Mouse (Mus musculus) liver, adult 2 months (tissue): ENCODE measurements at regions not wholly inside any gene's neighbourhood (a gene's known extent, or its start where the extent isn't known, plus 50 kb on each side); places are given as distances from the start of the nearest gene placed in this dataset.
A peak's percentile ranks its signal among the peaks of the same experiment; 100 is the strongest.

Experiments used
- DNase-seq: peaks from one replicate; pipeline ENCODE4 v3.0.0-alpha.2; 2011; ENCODE audit warnings: low read depth, low spot score; ENCODE audit errors: extremely low read depth
- H3K27ac ChIP-seq: fragments of 200-500 bp; replicated peaks from 2 replicates; pipeline ENCODE4 v1.5.1; 2012; ENCODE audit warnings: low read depth, mild to moderate bottlenecking, control low read depth, inconsistent platforms, low read length; ENCODE audit not compliant: insufficient read depth
- H3K27me3 ChIP-seq: fragments of 200-500 bp; 2 replicates; pipeline ENCODE4 v1.6.1; 2012; ENCODE audit warnings: mild to moderate bottlenecking, moderate library complexity, low read length, inconsistent platforms; ENCODE audit not compliant: control insufficient read depth, insufficient read depth
- H3K36me3 ChIP-seq: fragments of 200-500 bp; 2 replicates; pipeline ENCODE4 v1.6.1; 2012; ENCODE audit warnings: low read length, inconsistent platforms; ENCODE audit not compliant: control insufficient read depth, insufficient read depth
- H3K4me1 ChIP-seq: fragments of 200-500 bp; 2 replicates; pipeline ENCODE4 v1.6.1; 2011; ENCODE audit warnings: low read length; ENCODE audit not compliant: control insufficient read depth, insufficient read depth
- H3K4me3 ChIP-seq: fragments of 200-500 bp; 2 replicates; pipeline ENCODE4 v1.5.1; 2011; ENCODE audit warnings: low read depth, mild to moderate bottlenecking, control low read depth, low read length, moderate library complexity; ENCODE audit not compliant: insufficient read depth
- H3K79me2 ChIP-seq: fragments of 200-500 bp; 2 replicates; pipeline ENCODE4 v1.6.1; 2012; ENCODE audit warnings: inconsistent platforms, mild to moderate bottlenecking, low read length, moderate library complexity; ENCODE audit not compliant: control insufficient read depth, insufficient read depth
- H3K9ac ChIP-seq: fragments of 200-500 bp; 2 replicates; pipeline ENCODE4 v1.6.1; 2012; ENCODE audit warnings: low read depth, mild to moderate bottlenecking, control low read depth, inconsistent platforms, low read length
- CTCF ChIP-seq: fragments of 200-500 bp; IDR thresholded peaks from 2 replicates; pipeline ENCODE4 v1.5.1; 2011; ENCODE audit warnings: low read depth, low read length, control low read depth
- POLR2A ChIP-seq: fragments of 200-500 bp; IDR thresholded peaks from 2 replicates; pipeline ENCODE4 v1.6.1; 2011; ENCODE audit warnings: low read length, control low read depth; ENCODE audit not compliant: insufficient read depth; ENCODE audit errors: extremely low read depth
- WGBS: fragments of 180-500 bp; shearing (Covaris S2); methylation state at CpG from one replicate; pipeline ENCODE4 v1.1.7; 2018; 5-methylcytosine and 5-hydroxymethylcytosine counted together

- peaks cover 5% of the 10 kb centered on the region for H3K4me1 ChIP-seq
- DNase-seq = peak; percentile 86
- H3K9ac ChIP-seq = peak overlapping the region; percentile 66
- H3K27ac ChIP-seq = peak overlapping the region; percentile 94
- TF ChIP-seq CTCF = no peak
- no peak for TF ChIP-seq POLR2A
- WGBS = 0% methylated on average over 7 of the region's 7 CpGs
- H3K79me2 ChIP-seq = no peaks in the 10 kb centered on the region
- H3K4me3 ChIP-seq = peak overlapping the region; percentile 56
- H3K36me3 ChIP-seq = no peaks in the 10 kb centered on the region
- no peaks in the 10 kb centered on the region for H3K27me3 ChIP-seq
Measured at GRCm38 (mm10) chr3:60408553-60409282, 63.9 kb upstream of the Mbnl1 start.

DNA sequence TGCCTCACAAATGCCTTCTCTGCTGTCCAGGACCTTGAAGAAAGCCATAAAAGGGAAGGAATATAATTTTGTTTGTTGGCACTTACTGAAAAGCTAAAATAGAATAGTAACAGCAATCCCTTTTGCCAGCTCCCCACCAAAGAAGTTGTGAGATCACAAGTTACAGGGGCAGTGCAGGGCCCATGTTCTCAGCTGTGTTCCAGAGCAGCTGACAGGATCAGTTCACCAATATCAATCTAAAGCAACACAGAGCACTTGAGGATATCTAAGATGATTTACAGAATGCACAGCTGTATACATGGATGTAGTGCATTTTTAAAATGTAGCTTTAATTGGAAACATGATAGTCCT, 63.4 kb upstream of the Mbnl1 start:
- no peaks in the 10 kb centered on the region for H3K79me2 ChIP-seq
- TF ChIP-seq POLR2A (no peak), CTCF (no peak)
- H3K27me3 ChIP-seq = no peaks in the 10 kb centered on the region
- peak overlapping the region; percentile 10; the same call in 1 of the 2 replicates for H3K27ac ChIP-seq
- peak overlapping the region; percentile 56; the same call in 1 of the 2 replicates for H3K4me3 ChIP-seq
- no peak for DNase-seq
- H3K9ac ChIP-seq = no peak overlapping the region
- H3K4me1 ChIP-seq = peaks cover 5% of the 10 kb centered on the region
- no peaks in the 10 kb centered on the region for H3K36me3 ChIP-seq

GRCm38 (mm10) chr3:60411746-60412145, 60.9 kb upstream of the Mbnl1 start:
- 79% methylated on average over 1 of the region's 1 CpGs for WGBS
- H3K79me2 ChIP-seq = no peaks in the 10 kb centered on the region
- H3K27me3 ChIP-seq = no peaks in the 10 kb centered on the region
- peaks cover 5% of the 10 kb centered on the region for H3K4me1 ChIP-seq
- no peak overlapping the region for H3K9ac ChIP-seq
- no peak for DNase-seq
- no peaks in the 10 kb centered on the region for H3K36me3 ChIP-seq
- no peak for TF ChIP-seq POLR2A
- TF ChIP-seq CTCF = no peak
- H3K27ac ChIP-seq = no peak overlapping the region
- no peak overlapping the region for H3K4me3 ChIP-seq

DNA sequence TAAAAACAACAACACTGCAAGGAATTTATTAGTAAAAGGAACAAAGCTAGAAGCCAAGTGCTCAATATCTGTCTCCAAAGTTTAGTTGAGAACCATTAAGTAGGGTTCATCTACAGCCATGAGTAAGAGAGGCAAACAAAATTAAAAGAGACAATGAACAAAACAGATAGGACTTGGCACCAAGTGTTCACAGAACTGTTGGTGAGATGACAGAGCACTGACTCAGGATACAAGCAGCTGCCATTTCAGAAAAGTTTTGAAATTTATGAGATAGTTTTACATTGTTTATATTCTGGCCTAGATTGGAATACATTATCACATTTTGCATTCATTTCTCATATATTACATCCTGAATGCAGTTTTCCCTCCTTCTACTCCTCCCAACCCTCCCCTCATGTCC, 60.4 kb upstream of the Mbnl1 start:
- Histone ChIP-seq H3K9ac (no peak overlapping the region), H3K4me1 (peaks cover 5% of the 10 kb centered on the region), H3K36me3 (no peaks in the 10 kb centered on the region), H3K79me2 (no peaks in the 10 kb centered on the region), H3K27ac (no peak overlapping the region), H3K27me3 (no peaks in the 10 kb centered on the region), H3K4me3 (no peak overlapping the region)
- TF ChIP-seq POLR2A (no peak), CTCF (no peak)
- DNase-seq = no peak

DNA sequence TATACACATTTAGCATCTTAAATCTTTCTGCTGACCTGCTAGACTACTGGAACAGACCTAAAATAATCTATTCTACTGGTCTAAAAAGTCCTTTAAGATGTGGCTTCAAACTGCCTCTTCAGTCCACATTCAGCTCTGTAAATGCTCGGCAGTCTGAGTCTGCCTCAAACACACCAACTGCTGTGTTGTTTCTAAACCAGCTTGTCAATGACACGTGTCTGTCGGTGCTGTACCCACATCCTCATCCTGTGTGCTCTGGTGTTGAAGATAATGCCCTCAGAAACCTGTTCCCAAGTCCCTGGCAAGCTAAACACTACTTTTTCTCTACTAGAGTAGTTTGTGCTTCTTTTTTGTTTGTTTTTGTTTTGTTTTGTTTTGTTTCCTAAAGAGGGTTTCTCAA, 58.9 kb upstream of the Mbnl1 start:
- Histone ChIP-seq H3K9ac (no peak overlapping the region), H3K27ac (no peak overlapping the region), H3K27me3 (no peaks in the 10 kb centered on the region), H3K4me1 (peaks cover 3% of the 10 kb centered on the region; the same call in 1 of the 2 replicates), H3K36me3 (no peaks in the 10 kb centered on the region), H3K4me3 (no peak overlapping the region), H3K79me2 (no peaks in the 10 kb centered on the region)
- WGBS = 85% methylated on average over 3 of the region's 3 CpGs
- DNase-seq = peak; percentile 7
- no peak for TF ChIP-seq POLR2A
- no peak for TF ChIP-seq CTCF

DNA sequence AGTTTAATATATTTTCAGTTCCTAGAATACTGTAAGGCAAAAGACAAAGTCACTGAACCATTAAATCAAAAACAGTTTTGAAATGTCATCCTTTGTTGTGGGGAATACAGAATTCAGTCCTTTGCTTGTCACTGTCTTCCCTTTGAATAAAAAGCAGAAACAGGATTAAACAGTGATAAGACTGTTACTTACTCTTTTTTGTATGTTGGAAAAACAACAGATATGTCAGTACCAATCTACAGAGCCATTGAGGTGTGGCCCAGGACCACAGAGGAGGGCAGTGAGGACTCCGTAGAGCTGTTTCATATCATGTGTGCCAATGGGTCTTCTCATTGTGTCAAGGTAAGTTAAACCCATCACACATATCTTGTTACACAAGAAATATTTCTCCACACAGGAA, 55.6 kb upstream of the Mbnl1 start:
- Histone ChIP-seq H3K36me3 (no peaks in the 10 kb centered on the region), H3K4me1 (no peaks in the 10 kb centered on the region), H3K79me2 (no peaks in the 10 kb centered on the region), H3K9ac (no peak overlapping the region), H3K27ac (no peak overlapping the region), H3K27me3 (no peaks in the 10 kb centered on the region), H3K4me3 (no peak overlapping the region)
- no peak for DNase-seq
- 98% methylated on average over 1 of the region's 1 CpGs for WGBS
- TF ChIP-seq CTCF (no peak), POLR2A (no peak)
